Mouse (Mus musculus) forelimb bud, embryonic 11.5 days (tissue): Measurements from ENCODE around the gene Ppm1m.

ENCODE experiments used
- DNase-seq: peaks from one replicate; pipeline ENCODE4 v3.0.0-alpha.2; 2012; ENCODE audit warnings: low read depth, low spot score

Gene Ppm1m

GRCm38 (mm10) chr9:106220894-106221523 lies 21.5 kb upstream of the Ppm1m start:
- no peak for DNase-seq

- DNase-seq: no peak
Observed at GRCm38 (mm10) chr9:106216971-106217370, 17.4 kb upstream of the Ppm1m start.

- no peak for DNase-seq
Observed at GRCm38 (mm10) chr9:106215341-106216125, 16.0 kb upstream of the Ppm1m start.

- no peak for DNase-seq
Observed at GRCm38 (mm10) chr9:106212594-106212981, 13.0 kb upstream of the Ppm1m start.

- peak; percentile 97 for DNase-seq
Observed at GRCm38 (mm10) chr9:106211680-106212593, 12.4 kb upstream of the Ppm1m start.

GRCm38 (mm10) chr9:106210853-106211609 lies 11.5 kb upstream of the Ppm1m start:
- DNase-seq: no peak

- no peak for DNase-seq
Observed at GRCm38 (mm10) chr9:106209954-106210353, 10.4 kb upstream of the Ppm1m start.

- no peak for DNase-seq
Observed at GRCm38 (mm10) chr9:106208181-106208580, 8.6 kb upstream of the Ppm1m start.

GRCm38 (mm10) chr9:106206515-106206914 lies 7.0 kb upstream of the Ppm1m start:
- no peak for DNase-seq

- DNase-seq: no peak
Observed at GRCm38 (mm10) chr9:106205713-106206290, 6.3 kb upstream of the Ppm1m start.

GRCm38 (mm10) chr9:106203990-106204851 lies 4.7 kb upstream of the Ppm1m start:
- DNase-seq: no peak

GRCm38 (mm10) chr9:106202819-106203636 lies 3.5 kb upstream of the Ppm1m start, which contains the start of gene Twf2:
Gene Twf2 (plus strand): TSS chr9:106203108.
- DNase-seq: peak; percentile 94

GRCm38 (mm10) chr9:106201895-106202294 lies 2.3 kb upstream of the Ppm1m start:
- DNase-seq: no peak

GRCm38 (mm10) chr9:106198962-106199458 lies 536 bp downstream of the Ppm1m start:
- DNase-seq: peak; percentile 40

- DNase-seq: no peak
Observed at GRCm38 (mm10) chr9:106197732-106198131, 1.8 kb downstream of the Ppm1m start.

- no peak for DNase-seq
Observed at GRCm38 (mm10) chr9:106197081-106197713, 2.3 kb downstream of the Ppm1m start.

GRCm38 (mm10) chr9:106195693-106196092 lies 3.9 kb downstream of the Ppm1m start:
- no peak for DNase-seq
